13 mouse cellular contexts compared by ENCODE assay signal in genomic region chr10:127707721-127708120, GRCm38 (mm10). TPM values are rescaled to one million over a fixed set of nuclear protein-coding genes. Genes with fewer than 3 reads are reported as not detected.
A peak's percentile ranks its signal among the peaks of the same experiment; 100 is the strongest.
DNase-seq lines count a peak whose midpoint lies in the region; ATAC-seq lines count a peak whose summit lies in the region.
"Had no signal": no experiment of that assay in that cellular context is flagged by ENCODE, and none has a peak within 500 bp of the region (broad histone marks: within the 10 kb centered on the region; RNA-seq: fewer than 3 reads in every experiment).

No protein-coding gene starts in this region.

- no peak overlapping the region for H3K4me3 ChIP-seq in liver, embryonic 11.5 days (ENCODE audit: low read depth, low read length)
- no peak overlapping the region for H3K4me3 ChIP-seq in neural tube, embryonic 15.5 days (replicated peaks)
- H3K4me3 ChIP-seq: intestine, embryonic 15.5 days; lung, embryonic 15.5 days had no signal

- no peaks in the 10 kb centered on the region for H3K9me3 ChIP-seq in liver, embryonic 11.5 days (ENCODE audit: control insufficient read depth, low read length)
- no peaks in the 10 kb centered on the region for H3K9me3 ChIP-seq in neural tube, embryonic 15.5 days (replicated peaks)
- H3K9me3 ChIP-seq: intestine, embryonic 15.5 days; lung, embryonic 15.5 days had no signal

- peak; percentile 29 for DNase-seq in liver, embryonic 11.5 days (ENCODE audit: low spot score)
- DNase-seq in liver = no peak
- peak; percentile 87 for DNase-seq in adrenal gland, postnatal 10 days
- peak; percentile 25 to 40 for DNase-seq in heart, postnatal 36 days
- DNase-seq in lung, postnatal 4 days = peak; percentile 33 to 53
- DNase-seq: cerebellum, postnatal 36 days; thymus, postnatal 4 days had no signal

- H3K4me1 ChIP-seq in liver, embryonic 11.5 days (replicated peaks; ENCODE audit: control insufficient read depth, insufficient read depth, low read length) = no peaks in the 10 kb centered on the region
- H3K4me1 ChIP-seq in neural tube, embryonic 15.5 days = no peaks in the 10 kb centered on the region

- WGBS in liver, embryonic 11.5 days = 68% methylated on average over 7 of the region's 7 CpGs
- 91% methylated on average over 7 of the region's 7 CpGs for WGBS in neural tube, embryonic 15.5 days

- no peak for ATAC-seq in liver, embryonic 11.5 days (replicated peaks; ENCODE audit: low FRiP score)
- no peak for ATAC-seq in activated CD4-positive, CD25-positive, alpha-beta regulatory T cell, adult 4 months
- ATAC-seq in neural tube, embryonic 15.5 days (ENCODE audit: low FRiP score) = no peak
- ATAC-seq: forebrain, embryonic 16.5 days; intestine, embryonic 15.5 days had no signal

- no peak overlapping the region for H3K4me2 ChIP-seq in liver, embryonic 11.5 days
- no peak overlapping the region for H3K4me2 ChIP-seq in neural tube, embryonic 15.5 days
- H3K4me2 ChIP-seq: intestine, embryonic 15.5 days; lung, embryonic 15.5 days had no signal

- no peak overlapping the region for H3K27ac ChIP-seq in liver, embryonic 11.5 days (ENCODE audit: low read depth, low read length)
- H3K27ac ChIP-seq in neural tube, embryonic 15.5 days (replicated peaks) = no peak overlapping the region
- H3K27ac ChIP-seq: intestine, embryonic 15.5 days; lung, embryonic 15.5 days had no signal

- intact Hi-C loops in heart, postnatal 36 days (cut with DNase I) = no loop called here

- H3K9ac ChIP-seq in liver, embryonic 11.5 days (ENCODE audit: low read depth, low read length) = no peak overlapping the region
- H3K9ac ChIP-seq in neural tube, embryonic 15.5 days (replicated peaks) = no peak overlapping the region
- H3K9ac ChIP-seq: intestine, embryonic 15.5 days; lung, embryonic 15.5 days had no signal

- H3K36me3 ChIP-seq in liver, embryonic 11.5 days (ENCODE audit: control insufficient read depth, insufficient read depth, low read length) = no peaks in the 10 kb centered on the region
- no peaks in the 10 kb centered on the region for H3K36me3 ChIP-seq in neural tube, embryonic 15.5 days
- H3K36me3 ChIP-seq: intestine, embryonic 15.5 days; lung, embryonic 15.5 days had no signal

- no peaks in the 10 kb centered on the region for H3K27me3 ChIP-seq in liver, embryonic 11.5 days (replicated peaks; ENCODE audit: control insufficient read depth, insufficient read depth, low read length)
- H3K27me3 ChIP-seq in neural tube, embryonic 15.5 days (replicated peaks) = no peaks in the 10 kb centered on the region
- H3K27me3 ChIP-seq: intestine, embryonic 15.5 days; lung, embryonic 15.5 days had no signal

RNA-seq across cellular contexts. Expression of gene Myo1a, which starts 2.8 kb away (rescaled TPM):
- polyA plus RNA-seq in liver, embryonic 11.5 days (2014; fragmentation: Nextera tagmentation; extraction: Ambion mirVana) = 0.14 TPM in 1 of 2 replicates, not detected in the other
- 1 to 10 TPM; 1.0 to 2.2 TPM for total RNA-seq in adrenal gland, postnatal 10 days (2021)
- total RNA-seq in heart, postnatal 36 days (2021) = not detected
- not detected for polyA plus RNA-seq in activated CD4-positive, CD25-positive, alpha-beta regulatory T cell, adult 4 months (2017; shearing (Covaris generic))
- 1.2 and 2.1 TPM in 2 replicates for polyA plus RNA-seq in neural tube, embryonic 15.5 days (2015; fragmentation: Nextera tagmentation; extraction: Ambion mirVana)

RNA-seq across cellular contexts. Expression of gene Tac2, which starts 16.6 kb away (rescaled TPM):
- 11.2 and 16.0 TPM in 2 replicates for polyA plus RNA-seq in liver, embryonic 11.5 days (2014; fragmentation: Nextera tagmentation; extraction: Ambion mirVana)
- total RNA-seq in adrenal gland, postnatal 10 days (2021) = not detected
- total RNA-seq in heart, postnatal 36 days (2021) = not detected
- polyA plus RNA-seq in activated CD4-positive, CD25-positive, alpha-beta regulatory T cell, adult 4 months (2017; shearing (Covaris generic)) = not detected
- polyA plus RNA-seq in neural tube, embryonic 15.5 days (2015; fragmentation: Nextera tagmentation; extraction: Ambion mirVana) = 0.56 and 0.75 TPM in 2 replicates
- polyA plus RNA-seq: embryonic facial prominence, embryonic 14.5 days; lung, embryonic 15.5 days had no signal

RNA-seq across cellular contexts. Expression of gene Zbtb39, which starts 31.6 kb away (rescaled TPM):
- polyA plus RNA-seq in liver, embryonic 11.5 days (2014; fragmentation: Nextera tagmentation; extraction: Ambion mirVana) = 2.6 and 2.8 TPM in 2 replicates
- 10 to 100 TPM; 10.8 to 11.0 TPM for total RNA-seq in adrenal gland, postnatal 10 days (2021)
- total RNA-seq in heart, postnatal 36 days (2021) = 1 to 10 TPM; 6.8 to 7.8 TPM
- polyA plus RNA-seq in activated CD4-positive, CD25-positive, alpha-beta regulatory T cell, adult 4 months (2017; shearing (Covaris generic)) = under 1 TPM; 0.36 to 0.45 TPM
- polyA plus RNA-seq in neural tube, embryonic 15.5 days (2015; fragmentation: Nextera tagmentation; extraction: Ambion mirVana) = 2.4 and 2.8 TPM in 2 replicates

RNA-seq across cellular contexts. Expression of gene Nab2, which starts 39.4 kb away (rescaled TPM):
- polyA plus RNA-seq in liver, embryonic 11.5 days (2014; fragmentation: Nextera tagmentation; extraction: Ambion mirVana) = 5.7 and 5.8 TPM in 2 replicates
- 10 to 100 TPM; 19.0 to 24.8 TPM for total RNA-seq in adrenal gland, postnatal 10 days (2021)
- 1 to 10 TPM; 5.7 to 8.4 TPM for total RNA-seq in heart, postnatal 36 days (2021)
- polyA plus RNA-seq in activated CD4-positive, CD25-positive, alpha-beta regulatory T cell, adult 4 months (2017; shearing (Covaris generic)) = 10 to 100 TPM in 1 of 2 experiments, 1 to 10 TPM in 1; 7.4 to 10.2 TPM
- 2.5 and 4.8 TPM in 2 replicates for polyA plus RNA-seq in neural tube, embryonic 15.5 days (2015; fragmentation: Nextera tagmentation; extraction: Ambion mirVana)

RNA-seq across cellular contexts. Expression of gene Nemp1, which starts 41.0 kb away (rescaled TPM):
- polyA plus RNA-seq in liver, embryonic 11.5 days (2014; fragmentation: Nextera tagmentation; extraction: Ambion mirVana) = 10.5 and 11.2 TPM in 2 replicates
- total RNA-seq in adrenal gland, postnatal 10 days (2021) = 1 to 10 TPM; 7.8 to 9.4 TPM
- 1 to 10 TPM; 2.7 to 4.5 TPM for total RNA-seq in heart, postnatal 36 days (2021)
- polyA plus RNA-seq in activated CD4-positive, CD25-positive, alpha-beta regulatory T cell, adult 4 months (2017; shearing (Covaris generic)) = 1 to 10 TPM; 4.7 to 5.8 TPM
- polyA plus RNA-seq in neural tube, embryonic 15.5 days (2015; fragmentation: Nextera tagmentation; extraction: Ambion mirVana) = 3.4 and 4.7 TPM in 2 replicates
